Mouse (Mus musculus) adrenal gland, postnatal 10 days (tissue): ENCODE measurements at regions not wholly inside any gene's neighbourhood (a gene's known extent, or its start where the extent isn't known, plus 50 kb on each side); places are given as distances from the start of the nearest gene placed in this dataset.

Experiments used
- DNase-seq: peaks from one replicate; pipeline ENCODE4 v3.0.0; 2021; ENCODE audit warnings: mixed read lengths

- DNase-seq, result no peak
Observed at GRCm38 (mm10) chr8:100796628-100797027, 1380.4 kb upstream of the Cdh8 start.

- DNase-seq, result no peak
Observed at GRCm38 (mm10) chr8:100793951-100794350, 1377.7 kb upstream of the Cdh8 start.

- DNase-seq, result no peak
Observed at GRCm38 (mm10) chr8:100790592-100791141, 1374.4 kb upstream of the Cdh8 start.

GRCm38 (mm10) chr8:100788132-100788531 is 1371.9 kb upstream of the Cdh8 start:
- DNase-seq, result no peak

- peak; percentile 71 for DNase-seq
Observed at GRCm38 (mm10) chr8:100772742-100773370, 1356.6 kb upstream of the Cdh8 start.

DNA sequence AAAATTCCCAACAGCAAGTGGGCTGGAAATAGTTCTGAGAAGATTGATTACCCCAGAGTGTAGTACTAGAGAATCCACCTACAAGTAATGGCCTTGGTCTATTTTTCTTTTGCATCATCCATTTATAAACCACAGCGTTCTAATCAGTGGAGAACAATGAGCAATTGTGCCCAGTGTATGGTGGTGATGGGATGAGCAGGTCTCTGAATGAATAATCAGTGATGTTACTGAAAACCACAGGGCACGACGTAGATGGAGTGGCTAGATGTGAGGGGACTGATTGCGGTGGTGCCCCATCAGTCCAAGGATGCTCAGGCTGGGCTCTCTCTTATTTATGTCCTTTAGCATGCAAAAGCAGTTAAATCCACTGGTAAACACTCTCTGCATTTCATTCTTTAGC is 1353.3 kb upstream of the Cdh8 start:
- no peak for DNase-seq

DNA sequence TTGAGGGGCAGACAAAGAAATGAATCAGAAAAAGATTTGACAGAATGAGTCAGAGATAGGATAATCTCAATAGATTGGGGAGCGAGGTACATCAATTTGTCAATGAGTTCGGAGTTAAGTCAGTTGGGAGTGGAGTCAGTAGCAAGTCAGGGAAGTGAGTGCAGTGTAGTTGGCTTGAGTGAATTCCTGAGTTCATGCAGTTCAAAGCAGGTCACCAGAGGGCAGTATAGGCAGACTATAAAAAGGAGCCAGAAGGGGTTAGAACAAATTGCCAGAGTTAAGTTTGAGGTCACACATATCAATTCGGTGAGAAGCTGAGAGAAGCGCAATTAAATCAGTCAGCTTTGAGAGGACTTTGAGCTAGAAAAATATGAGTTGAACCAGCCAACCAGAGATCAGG is 1317.7 kb upstream of the Cdh8 start:
- peak; percentile 2 for DNase-seq

DNA sequence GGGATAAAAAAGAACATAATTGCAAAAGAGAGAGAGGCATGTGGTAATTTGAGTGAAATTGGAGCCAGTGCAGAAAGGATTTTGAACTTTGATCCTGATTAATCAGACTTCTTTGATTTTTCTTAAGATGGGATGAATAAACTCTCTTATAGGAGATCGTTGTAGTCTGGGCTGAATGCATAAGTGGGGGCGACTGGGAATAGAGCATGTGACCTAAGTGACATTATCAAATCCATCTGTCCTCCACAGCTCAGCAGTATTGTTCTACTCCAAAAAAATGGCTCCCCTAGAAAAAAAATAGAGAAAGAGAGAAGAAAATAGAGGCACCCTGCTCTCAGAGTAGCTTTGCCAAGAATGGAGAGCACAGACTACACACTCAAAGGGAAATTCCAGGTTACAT is 1286.1 kb upstream of the Cdh8 start:
- no peak for DNase-seq

GRCm38 (mm10) chr8:100695043-100695442 is 1278.8 kb upstream of the Cdh8 start:
- DNase-seq, result no peak

- DNase-seq, result no peak
Observed at GRCm38 (mm10) chr8:100678580-100678979, 1262.3 kb upstream of the Cdh8 start.
